Mouse (Mus musculus): ENCODE data around the gene Olfr525. TPM values are rescaled to one million over a fixed set of nuclear protein-coding genes. Genes with fewer than 3 reads are reported as not detected.

Olfr525 gene
- polyA plus RNA-seq, 1 experiment from 2014 or later = not detected

Other genes with a start within 250 kb of the Olfr525 start
- gene Caly, start 238.3 kb upstream of the Olfr525 start, polyA plus RNA-seq (2016; fragmentation: Nextera tagmentation; extraction: Ambion mirVana) = 2.7 and 7.2 TPM in 2 replicates
- gene Prap1, start 227.5 kb upstream of the Olfr525 start, polyA plus RNA-seq (2016; fragmentation: Nextera tagmentation; extraction: Ambion mirVana) = not detected in 2 replicates
- gene Fuom, start 218.4 kb upstream of the Olfr525 start, polyA plus RNA-seq (2016; fragmentation: Nextera tagmentation; extraction: Ambion mirVana) = 13.6 and 17.9 TPM in 2 replicates
- 15.7 and 21.7 TPM in 2 replicates for gene Paox, start 205.1 kb upstream of the Olfr525 start, polyA plus RNA-seq (2016; fragmentation: Nextera tagmentation; extraction: Ambion mirVana)
- gene Echs1, start 204.4 kb upstream of the Olfr525 start, polyA plus RNA-seq (2016; fragmentation: Nextera tagmentation; extraction: Ambion mirVana) = 153 and 156 TPM in 2 replicates
- gene Mtg1, start 183.3 kb upstream of the Olfr525 start, polyA plus RNA-seq (2016; fragmentation: Nextera tagmentation; extraction: Ambion mirVana) = 29.4 and 30.1 TPM in 2 replicates
- gene Sprn, start 166.0 kb upstream of the Olfr525 start, polyA plus RNA-seq (2016; fragmentation: Nextera tagmentation; extraction: Ambion mirVana) = 0.46 and 1.4 TPM in 2 replicates
- gene Olfr522, start 156.1 kb upstream of the Olfr525 start, polyA plus RNA-seq (2016; fragmentation: Nextera tagmentation; extraction: Ambion mirVana) = not detected in 2 replicates
- not detected in 2 replicates for gene Olfr523, start 147.6 kb upstream of the Olfr525 start, polyA plus RNA-seq (2016; fragmentation: Nextera tagmentation; extraction: Ambion mirVana)
- gene Olfr524, start 114.9 kb upstream of the Olfr525 start, polyA plus RNA-seq (2016; fragmentation: Nextera tagmentation; extraction: Ambion mirVana) = not detected in 2 replicates
- not detected in 2 replicates for gene Cd163l1, start 102.6 kb upstream of the Olfr525 start, polyA plus RNA-seq (2016; fragmentation: Nextera tagmentation; extraction: Ambion mirVana)
- gene 5830411N06Rik, start 73.6 kb upstream of the Olfr525 start, polyA plus RNA-seq (2016; fragmentation: Nextera tagmentation; extraction: Ambion mirVana) = not detected in 2 replicates
- not detected in 2 replicates for gene Olfr527, start 13.2 kb downstream of the Olfr525 start, polyA plus RNA-seq (2016; fragmentation: Nextera tagmentation; extraction: Ambion mirVana)
- gene Olfr60, start 40.8 kb downstream of the Olfr525 start, polyA plus RNA-seq (2016; fragmentation: Nextera tagmentation; extraction: Ambion mirVana) = not detected in 2 replicates
- gene Olfr530, start 55.5 kb downstream of the Olfr525 start, polyA plus RNA-seq (2016; fragmentation: Nextera tagmentation; extraction: Ambion mirVana) = not detected in 2 replicates
- gene Olfr531, start 82.1 kb downstream of the Olfr525 start, polyA plus RNA-seq (2016; fragmentation: Nextera tagmentation; extraction: Ambion mirVana) = not detected in 2 replicates
- gene Olfr532, start 100.8 kb downstream of the Olfr525 start, polyA plus RNA-seq (2016; fragmentation: Nextera tagmentation; extraction: Ambion mirVana) = not detected in 2 replicates
- not detected in 2 replicates for gene Olfr533, start 142.5 kb downstream of the Olfr525 start, polyA plus RNA-seq (2016; fragmentation: Nextera tagmentation; extraction: Ambion mirVana)
- not detected in 2 replicates for gene Olfr535, start 163.4 kb downstream of the Olfr525 start, polyA plus RNA-seq (2016; fragmentation: Nextera tagmentation; extraction: Ambion mirVana)
- gene Olfr536, start 186.5 kb downstream of the Olfr525 start, polyA plus RNA-seq (2016; fragmentation: Nextera tagmentation; extraction: Ambion mirVana) = not detected in 2 replicates
- gene Olfr538, start 247.0 kb downstream of the Olfr525 start, polyA plus RNA-seq (2016; fragmentation: Nextera tagmentation; extraction: Ambion mirVana) = not detected in 2 replicates